Mouse (Mus musculus): ENCODE data around the gene Cx3cl1.

DNA sequence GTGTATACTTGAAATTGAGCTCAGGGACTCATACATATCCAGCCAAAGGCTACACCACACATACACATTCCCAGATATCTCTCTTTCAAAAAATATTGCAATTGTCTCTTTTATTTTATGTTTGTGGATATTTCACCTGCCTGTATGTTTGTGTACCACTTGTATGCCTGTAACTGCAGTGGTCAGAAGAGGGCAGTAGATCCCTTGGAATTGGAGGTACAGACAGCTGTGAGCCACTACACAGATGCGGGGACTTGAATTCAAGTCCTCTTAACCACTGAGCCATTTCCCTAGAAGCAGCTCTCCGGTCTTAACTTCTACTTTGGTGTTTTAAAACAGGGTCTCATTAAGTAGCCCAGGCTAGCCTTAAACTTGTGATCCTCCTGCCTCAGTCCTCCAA is 23.0 kb downstream of the Cx3cl1 start:
- no peak for TF ChIP-seq CTCF (IDR thresholded peaks at IDR 0.05; ENCODE audit: low read depth, low read length)
- TF ChIP-seq GATA1 (IDR thresholded peaks at IDR 0.05; ENCODE audit: borderline replicate concordance, low read length), result no peak
- no peak for TF ChIP-seq TAL1 (conservative IDR thresholded peaks at IDR 0.05; ENCODE audit: low read depth, low read length)
- TF ChIP-seq POLR2AphosphoS5 (IDR thresholded peaks at IDR 0.05; ENCODE audit: insufficient replicate concordance, low read depth, low read length), result no peak
